Mouse (Mus musculus) kidney, adult 11 months (tissue): ENCODE measurements around the gene Kcnt1.
"Not testable (repeated sequence)": the region's sequence is repeated elsewhere in the genome, so short reads cannot be mapped to it uniquely, and the experiment has no call there.

ENCODE experiments used
- DNase-seq: peaks from one replicate; pipeline ENCODE4 v3.0.0; 2022

Kcnt1 gene

GRCm38 (mm10) chr2:25863337-25864131 lies at the start of gene Kcnt1:
Kcnt1 (plus strand) TSS chr2:25863734.
- peak; percentile 54 for DNase-seq

- DNase-seq, result not testable (repeated sequence)
Measured at GRCm38 (mm10) chr2:25815748-25816147, 47.8 kb upstream of the Kcnt1 start, which contains the start of gene Glt6d1. Glt6d1 (minus strand) TSS chr2:25815848.

DNA sequence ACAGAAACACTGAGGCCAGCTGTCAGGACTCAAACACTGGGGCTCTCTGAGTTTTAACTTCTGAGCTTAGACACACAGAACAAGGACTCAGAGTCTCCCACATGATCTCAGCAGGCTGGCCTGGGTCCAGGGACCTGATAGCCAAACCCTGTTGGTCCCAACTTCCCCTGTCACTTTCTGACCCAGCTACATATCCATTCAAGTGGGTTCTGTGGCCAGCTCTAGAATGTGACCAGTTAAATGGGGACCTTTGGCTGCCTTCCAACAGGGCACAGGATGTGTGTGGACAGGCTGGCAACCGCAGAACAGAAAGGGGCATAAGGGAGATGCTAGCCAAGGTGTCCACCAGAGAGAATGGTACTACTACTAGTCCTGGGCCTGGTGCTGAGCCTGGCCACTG lies 40.7 kb upstream of the Kcnt1 start, which contains the start of gene Lcn9:
Gene Lcn9 (plus strand): TSS at position 348 of the 400 bp plus-strand sequence.
- no peak for DNase-seq

DNA sequence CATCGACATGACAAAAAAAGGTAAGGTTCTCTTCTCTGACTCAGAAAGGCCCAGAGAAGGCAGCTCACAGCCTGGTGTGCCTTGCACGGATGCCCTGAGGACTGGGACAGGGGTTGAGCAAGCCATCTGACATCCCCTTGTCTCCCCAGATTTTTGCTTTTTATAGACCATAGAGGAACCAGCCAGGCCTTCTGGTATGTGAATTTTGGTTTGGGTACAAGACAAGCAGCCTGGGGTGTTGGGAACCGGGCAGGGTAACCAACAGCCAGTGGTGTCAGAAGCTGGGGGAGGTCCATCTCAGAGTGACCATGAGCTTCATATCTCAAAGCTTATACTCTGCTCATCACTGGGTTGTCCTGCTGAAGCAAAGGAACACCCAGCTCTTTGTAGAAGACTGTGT lies 38.8 kb upstream of the Kcnt1 start:
- DNase-seq, result no peak

GRCm38 (mm10) chr2:25828344-25828947 lies 35.1 kb upstream of the Kcnt1 start:
- no peak for DNase-seq

DNA sequence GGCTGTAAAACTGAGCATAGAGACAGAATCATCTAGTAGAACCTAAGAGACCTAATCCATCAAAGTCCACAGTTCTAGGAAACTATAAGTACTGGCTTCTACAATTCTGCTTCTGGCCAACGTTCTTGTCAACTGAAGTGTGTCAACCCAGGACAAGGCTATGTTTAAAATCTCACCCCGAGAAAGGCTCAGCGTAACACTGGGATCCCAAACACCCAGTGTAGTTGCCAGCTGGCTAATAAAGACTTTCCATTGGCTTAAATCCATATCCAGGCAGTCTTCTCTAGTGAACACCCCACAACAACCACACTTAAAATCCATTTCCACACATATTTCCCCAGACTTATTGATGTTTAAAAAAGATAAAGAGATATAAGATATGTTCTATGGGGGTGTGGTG lies 32.7 kb upstream of the Kcnt1 start:
- DNase-seq, result no peak

- peak; percentile 53 for DNase-seq
Measured at GRCm38 (mm10) chr2:25836291-25836690, 27.2 kb upstream of the Kcnt1 start.

- no peak for DNase-seq
Measured at GRCm38 (mm10) chr2:25842161-25842560, 21.4 kb upstream of the Kcnt1 start.

GRCm38 (mm10) chr2:25842758-25843157 lies 20.8 kb upstream of the Kcnt1 start:
- DNase-seq, result no peak

- no peak for DNase-seq
Measured at GRCm38 (mm10) chr2:25844097-25844496, 19.4 kb upstream of the Kcnt1 start.

DNA sequence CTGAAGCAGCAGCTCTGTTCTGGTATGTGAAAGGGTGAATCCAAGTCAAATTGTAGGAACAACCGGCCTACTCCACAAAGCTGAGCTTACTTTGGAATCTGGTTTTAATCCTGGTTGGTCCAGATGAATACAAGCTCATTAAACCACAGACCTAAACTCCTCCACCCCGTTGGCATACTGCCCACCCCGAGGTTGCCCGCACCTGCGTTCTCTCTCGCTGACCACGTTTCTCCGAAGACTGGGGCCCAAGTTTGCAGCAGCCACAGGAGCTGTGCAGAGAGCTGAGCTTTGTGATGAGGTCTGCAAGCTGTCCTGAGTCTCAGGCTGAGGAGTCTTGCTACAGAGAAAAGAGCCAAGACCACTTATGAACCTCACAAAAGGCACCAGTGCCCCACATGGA lies 17.0 kb upstream of the Kcnt1 start:
- no peak for DNase-seq

GRCm38 (mm10) chr2:25847226-25847625 lies 16.3 kb upstream of the Kcnt1 start, which contains the start of gene Sohlh1:
Sohlh1 (minus strand) TSS chr2:25847248.
- DNase-seq, result no peak

DNA sequence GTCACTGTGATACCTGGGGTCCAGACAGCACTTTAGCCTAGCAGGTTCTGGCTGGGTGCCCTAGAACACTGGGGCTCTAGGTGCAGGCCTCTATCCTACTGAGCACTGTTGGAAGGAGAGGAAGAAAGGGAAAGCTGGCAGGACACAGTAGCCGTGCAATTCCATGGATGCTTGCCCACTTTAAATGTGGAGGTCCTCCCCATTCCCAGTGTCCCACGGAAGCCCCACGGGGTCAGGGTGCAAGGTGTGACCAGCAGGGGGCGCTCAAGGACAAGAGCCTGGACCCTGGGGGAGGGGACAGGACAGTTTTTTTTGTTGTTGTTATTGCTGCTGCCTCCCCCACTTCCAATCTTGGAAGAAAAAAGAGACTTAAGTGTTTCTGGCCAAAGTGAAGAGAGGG lies 13.2 kb upstream of the Kcnt1 start:
- no peak for DNase-seq

- DNase-seq, result peak; percentile 37
Measured at GRCm38 (mm10) chr2:25852626-25853025, 10.9 kb upstream of the Kcnt1 start.

- DNase-seq, result no peak
Measured at GRCm38 (mm10) chr2:25853998-25854397, 9.5 kb upstream of the Kcnt1 start.

DNA sequence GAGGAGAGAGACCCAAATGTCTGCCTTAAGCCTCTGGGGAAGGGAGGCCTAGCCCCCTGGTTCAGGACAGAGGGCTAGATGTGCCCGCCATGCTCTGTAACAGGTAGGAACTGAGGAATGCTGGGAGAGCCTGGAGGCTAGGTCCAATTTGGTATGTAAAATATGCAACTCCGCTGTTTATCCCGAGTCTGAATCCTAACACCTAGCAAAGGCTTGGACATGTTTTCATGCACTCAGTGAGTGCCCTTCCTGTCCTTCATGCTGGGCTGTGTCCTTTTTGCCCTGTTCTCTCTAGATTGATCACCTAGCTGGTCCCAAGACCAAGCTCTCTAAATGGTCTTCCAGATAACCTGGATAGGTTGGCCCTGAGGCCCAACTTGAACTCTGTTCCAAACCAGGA lies 3.6 kb upstream of the Kcnt1 start:
- DNase-seq, result peak; percentile 58

DNA sequence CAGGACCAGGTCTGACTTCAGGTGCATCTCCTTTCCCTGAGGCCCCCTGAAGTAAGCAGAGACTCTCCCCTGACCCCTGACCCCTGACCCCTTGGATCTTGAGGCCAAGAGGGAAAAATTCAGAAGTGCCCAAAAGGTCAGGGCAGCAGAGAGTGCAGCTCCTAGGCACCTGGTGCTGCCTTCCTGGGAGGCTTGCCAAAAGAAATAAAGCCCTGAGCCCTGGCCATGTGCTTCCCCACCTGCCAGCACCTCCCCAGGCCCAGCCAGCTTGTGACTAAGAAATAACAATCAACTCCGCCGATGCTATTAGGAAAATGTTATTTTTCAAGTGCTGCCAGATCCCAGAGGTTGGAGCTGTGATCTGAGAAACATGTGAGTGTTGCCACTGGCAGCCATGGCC lies 1.5 kb upstream of the Kcnt1 start:
- DNase-seq, result peak; percentile 69

GRCm38 (mm10) chr2:25862696-25863270 lies 751 bp upstream of the Kcnt1 start:
- DNase-seq, result peak; percentile 27

DNA sequence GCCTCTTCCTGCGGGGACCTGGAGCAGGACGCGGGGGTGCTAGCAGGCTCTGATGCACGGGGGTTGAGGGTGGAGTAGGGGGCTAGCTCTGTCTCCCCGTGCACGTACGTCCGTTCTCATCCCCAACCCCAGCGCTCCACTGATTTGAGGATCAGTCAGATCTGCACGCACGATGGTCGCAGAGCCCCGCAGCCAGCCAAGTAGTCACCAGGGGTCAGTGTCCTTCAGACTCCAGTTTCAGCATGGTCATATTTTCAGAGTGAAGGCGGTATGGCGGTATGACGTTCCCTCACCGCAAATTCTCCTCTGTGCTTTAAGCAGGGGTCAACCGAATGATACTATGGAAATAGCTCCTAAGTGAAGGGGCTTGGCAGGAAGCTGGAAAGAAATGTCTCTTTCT lies 696 bp downstream of the Kcnt1 start:
- DNase-seq, result no peak

- DNase-seq, result no peak
Measured at GRCm38 (mm10) chr2:25865412-25865811, 1.9 kb downstream of the Kcnt1 start.

DNA sequence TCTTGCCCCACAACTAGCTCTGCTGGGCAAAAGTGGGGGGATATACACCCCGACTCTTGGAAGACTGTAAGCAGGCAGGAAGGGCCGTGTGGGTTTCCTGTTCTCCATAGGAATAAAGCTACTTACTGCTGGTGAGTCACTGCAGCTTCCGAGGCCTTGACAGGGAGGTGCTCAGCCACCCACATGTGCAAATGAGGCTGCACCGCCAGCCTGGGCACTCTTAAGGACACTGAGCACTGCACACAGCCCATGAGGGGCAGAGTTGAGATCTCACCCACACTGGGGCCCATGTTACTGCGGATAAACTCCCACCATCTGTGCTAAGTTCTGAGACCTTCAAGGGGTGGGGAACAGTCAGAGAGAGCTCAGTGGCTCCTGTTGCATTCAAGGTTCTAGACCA lies 3.1 kb downstream of the Kcnt1 start:
- DNase-seq, result no peak

GRCm38 (mm10) chr2:25877250-25877735 lies 13.8 kb downstream of the Kcnt1 start:
- DNase-seq, result no peak

DNA sequence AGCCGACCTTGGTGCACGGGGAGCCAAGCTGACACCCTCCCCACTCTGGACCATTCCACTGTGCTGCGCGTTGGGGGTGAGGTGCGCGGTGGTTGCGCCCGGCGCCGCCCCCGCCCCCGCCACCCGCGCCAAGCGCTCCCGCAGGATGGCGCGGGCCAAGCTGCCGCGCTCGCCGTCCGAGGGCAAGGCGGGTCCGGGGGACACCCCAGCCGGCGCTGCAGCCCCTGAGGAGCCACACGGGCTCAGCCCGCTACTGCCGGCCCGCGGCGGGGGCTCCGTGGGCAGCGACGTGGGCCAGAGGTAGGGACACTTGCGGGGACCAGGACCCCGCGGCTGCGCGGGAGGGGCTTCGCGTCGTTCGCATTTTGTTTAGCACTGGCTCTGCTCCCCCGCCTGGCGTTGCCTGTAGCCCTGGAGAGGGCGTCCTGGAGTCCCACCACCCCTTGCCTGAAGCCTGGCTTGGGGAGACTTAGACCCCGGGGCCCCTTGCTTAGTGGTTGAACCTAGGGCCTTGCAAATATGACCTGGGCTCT lies 14.3 kb downstream of the Kcnt1 start:
- no peak for DNase-seq

DNA sequence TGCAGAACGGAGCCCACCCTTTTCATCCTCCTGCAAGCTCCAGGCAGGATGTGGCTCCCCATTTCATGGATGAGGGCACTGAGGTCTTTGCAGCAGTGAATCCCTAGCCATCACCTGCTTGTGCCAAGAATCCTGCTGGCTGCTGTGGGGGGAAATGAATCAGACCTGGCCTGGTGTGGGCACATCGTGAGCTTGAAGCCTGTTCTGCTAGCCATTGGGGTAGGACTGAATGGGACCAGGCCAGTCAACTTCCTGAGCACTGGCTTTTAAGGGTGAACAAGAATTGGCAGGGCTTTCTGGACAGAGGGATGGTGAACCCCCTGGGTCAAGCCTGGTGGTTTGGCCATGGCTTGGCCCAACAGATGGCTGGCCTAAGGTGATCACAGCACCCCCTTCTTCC lies 15.0 kb downstream of the Kcnt1 start:
- no peak for DNase-seq
